Mouse (Mus musculus): ENCODE measurements around the gene Etnk1. TPM values are rescaled to one million over a fixed set of nuclear protein-coding genes. Genes with fewer than 3 reads are reported as not detected.

Etnk1 gene
- total and polyA plus RNA-seq, 2 experiments from 2014 or later: 24.8 to 116 TPM

- no peak for ATAC-seq
- Histone ChIP-seq H3K27ac (ENCODE audit: low read depth, low read length) (no peak overlapping the region), H3K27me3 (ENCODE audit: insufficient read depth, low read length) (no peaks in the 10 kb centered on the region), H3K4me3 (ENCODE audit: low read depth, low read length) (no peak overlapping the region), H3K4me2 (ENCODE audit: low read depth) (no peak overlapping the region), H3K4me1 (ENCODE audit: insufficient read depth) (no peaks in the 10 kb centered on the region), H3K9ac (no peak overlapping the region), H3K9me3 (ENCODE audit: low read length) (no peaks in the 10 kb centered on the region), H3K36me3 (ENCODE audit: insufficient read depth) (no peaks in the 10 kb centered on the region)
- no peak for TF ChIP-seq CTCF (IDR thresholded peaks at IDR 0.05; ENCODE audit: low read depth)
- 49% methylated on average over 11 of the region's 11 CpGs for WGBS
- DNase-seq: no peak
Observed at GRCm38 (mm10) chr6:143216221-143216620, 49.2 kb downstream of the Etnk1 start.

GRCm38 (mm10) chr6:143219347-143219746 is 52.3 kb downstream of the Etnk1 start:
- peak; percentile 91 for TF ChIP-seq CTCF (IDR thresholded peaks at IDR 0.05; ENCODE audit: low read depth)
- H3K9me3 ChIP-seq (ENCODE audit: low read length): no peaks in the 10 kb centered on the region
- no peak overlapping the region for H3K4me3 ChIP-seq (ENCODE audit: low read depth, low read length)
- ATAC-seq (peak; percentile 64; the same call in 1 of the 2 replicates), DNase-seq (peak; percentile 89)
- H3K27ac ChIP-seq (ENCODE audit: low read depth, low read length): no peak overlapping the region
- H3K9ac ChIP-seq: no peak overlapping the region
- no peaks in the 10 kb centered on the region for H3K27me3 ChIP-seq (ENCODE audit: insufficient read depth, low read length)
- H3K4me1 ChIP-seq (ENCODE audit: insufficient read depth): no peaks in the 10 kb centered on the region
- H3K36me3 ChIP-seq (ENCODE audit: insufficient read depth): no peaks in the 10 kb centered on the region
- H3K4me2 ChIP-seq (ENCODE audit: low read depth): no peak overlapping the region
- WGBS: 4% methylated on average over 5 of the region's 5 CpGs

- no peaks in the 10 kb centered on the region for H3K4me1 ChIP-seq (ENCODE audit: insufficient read depth)
- H3K9ac ChIP-seq: no peak overlapping the region
- DNase-seq: no peak
- no peak overlapping the region for H3K27ac ChIP-seq (ENCODE audit: low read depth, low read length)
- 89% methylated on average over 8 of the region's 8 CpGs for WGBS
- ATAC-seq: no peak
- no peaks in the 10 kb centered on the region for H3K27me3 ChIP-seq (ENCODE audit: insufficient read depth, low read length)
- no peaks in the 10 kb centered on the region for H3K9me3 ChIP-seq (ENCODE audit: low read length)
- H3K4me3 ChIP-seq (ENCODE audit: low read depth, low read length): no peak overlapping the region
- no peaks in the 10 kb centered on the region for H3K36me3 ChIP-seq (ENCODE audit: insufficient read depth)
- no peak overlapping the region for H3K4me2 ChIP-seq (ENCODE audit: low read depth)
- no peak for TF ChIP-seq CTCF (IDR thresholded peaks at IDR 0.05; ENCODE audit: low read depth)
Observed at GRCm38 (mm10) chr6:143221245-143221644, 54.2 kb downstream of the Etnk1 start.

DNA sequence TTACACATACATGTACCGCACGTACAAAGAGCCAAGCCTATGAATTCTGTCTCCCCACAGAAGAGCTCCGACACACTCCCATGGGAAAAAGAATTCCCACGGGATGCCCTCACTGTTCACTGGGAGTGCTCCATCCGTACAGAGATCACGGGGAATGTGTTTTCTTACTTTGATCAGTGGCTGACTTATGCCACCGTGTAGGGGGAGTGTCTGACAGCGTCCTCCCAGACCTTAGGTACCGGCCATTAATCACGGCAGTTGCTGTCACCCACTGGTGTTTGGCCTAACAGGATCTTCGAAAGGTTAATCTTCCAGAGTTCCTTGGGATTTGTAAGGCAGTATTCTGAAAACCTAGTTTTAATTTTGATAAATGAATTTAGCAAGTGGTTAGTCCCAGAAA is 57.0 kb downstream of the Etnk1 start:
- H3K36me3 ChIP-seq (ENCODE audit: insufficient read depth): no peaks in the 10 kb centered on the region
- H3K9ac ChIP-seq: no peak overlapping the region
- no peak overlapping the region for H3K4me2 ChIP-seq (ENCODE audit: low read depth)
- no peak overlapping the region for H3K4me3 ChIP-seq (ENCODE audit: low read depth, low read length)
- no peaks in the 10 kb centered on the region for H3K9me3 ChIP-seq (ENCODE audit: low read length)
- 87% methylated on average over 11 of the region's 11 CpGs for WGBS
- H3K27ac ChIP-seq (ENCODE audit: low read depth, low read length): no peak overlapping the region
- H3K4me1 ChIP-seq (ENCODE audit: insufficient read depth): no peaks in the 10 kb centered on the region
- no peak for DNase-seq
- ATAC-seq: no peak
- TF ChIP-seq CTCF (IDR thresholded peaks at IDR 0.05; ENCODE audit: low read depth): no peak
- no peaks in the 10 kb centered on the region for H3K27me3 ChIP-seq (ENCODE audit: insufficient read depth, low read length)

DNA sequence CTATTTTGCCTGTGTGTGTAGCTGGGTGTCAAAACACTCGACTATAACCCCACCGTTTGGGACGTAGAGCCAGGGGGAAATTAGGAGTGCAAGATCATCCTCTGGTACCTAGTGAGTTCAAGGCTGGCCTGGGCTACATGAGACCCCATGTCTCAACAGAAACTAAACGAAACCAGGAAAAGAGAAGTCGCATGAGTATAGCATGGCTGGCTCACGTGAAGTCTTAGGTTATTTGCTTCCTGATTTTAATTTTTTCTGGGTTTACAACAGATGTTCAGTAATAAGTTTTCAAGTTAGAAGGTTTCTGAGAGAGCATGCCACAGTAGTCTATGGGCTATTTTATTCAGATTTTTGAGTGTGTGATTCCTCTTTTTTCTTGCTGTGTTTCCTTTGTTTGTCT is 57.9 kb downstream of the Etnk1 start:
- H3K9ac ChIP-seq: no peak overlapping the region
- H3K4me3 ChIP-seq (ENCODE audit: low read depth, low read length): no peak overlapping the region
- no peaks in the 10 kb centered on the region for H3K4me1 ChIP-seq (ENCODE audit: insufficient read depth)
- TF ChIP-seq CTCF (IDR thresholded peaks at IDR 0.05; ENCODE audit: low read depth): no peak
- no peaks in the 10 kb centered on the region for H3K36me3 ChIP-seq (ENCODE audit: insufficient read depth)
- WGBS: 75% methylated on average over 6 of the region's 6 CpGs
- DNase-seq: no peak
- H3K9me3 ChIP-seq (ENCODE audit: low read length): no peaks in the 10 kb centered on the region
- no peak overlapping the region for H3K27ac ChIP-seq (ENCODE audit: low read depth, low read length)
- no peak for ATAC-seq
- no peak overlapping the region for H3K4me2 ChIP-seq (ENCODE audit: low read depth)
- no peaks in the 10 kb centered on the region for H3K27me3 ChIP-seq (ENCODE audit: insufficient read depth, low read length)

DNA sequence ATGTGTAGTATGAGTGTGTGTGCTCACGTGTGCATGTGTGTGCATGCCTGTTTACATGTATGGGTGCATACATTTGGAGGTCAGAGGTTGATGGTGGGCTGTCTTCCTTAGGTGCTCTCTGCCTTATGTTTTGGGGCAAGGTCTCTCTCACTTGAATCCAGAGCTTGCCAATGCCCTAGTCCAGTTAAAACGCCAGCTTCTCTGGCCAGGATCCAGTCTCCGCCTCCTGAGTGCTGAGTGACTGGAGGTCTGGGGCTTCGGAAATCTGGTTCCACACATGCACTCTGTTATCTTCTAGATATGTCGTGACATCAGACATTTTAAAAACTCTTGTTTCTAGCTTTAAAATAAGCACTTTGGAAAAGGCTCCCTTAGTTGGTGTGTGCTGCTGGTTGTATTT is 61.7 kb downstream of the Etnk1 start:
- Histone ChIP-seq H3K9me3 (ENCODE audit: low read length) (no peaks in the 10 kb centered on the region), H3K36me3 (ENCODE audit: insufficient read depth) (no peaks in the 10 kb centered on the region), H3K27ac (ENCODE audit: low read depth, low read length) (no peak overlapping the region), H3K4me1 (ENCODE audit: insufficient read depth) (no peaks in the 10 kb centered on the region), H3K9ac (no peak overlapping the region), H3K4me3 (ENCODE audit: low read depth, low read length) (no peak overlapping the region), H3K4me2 (ENCODE audit: low read depth) (no peak overlapping the region), H3K27me3 (ENCODE audit: insufficient read depth, low read length) (no peaks in the 10 kb centered on the region)
- 80% methylated on average over 5 of the region's 5 CpGs for WGBS
- TF ChIP-seq CTCF (IDR thresholded peaks at IDR 0.05; ENCODE audit: low read depth): no peak
- DNase-seq: no peak
- no peak for ATAC-seq

- Histone ChIP-seq H3K4me1 (ENCODE audit: insufficient read depth) (no peaks in the 10 kb centered on the region), H3K27me3 (ENCODE audit: insufficient read depth, low read length) (no peaks in the 10 kb centered on the region), H3K9me3 (ENCODE audit: low read length) (no peaks in the 10 kb centered on the region), H3K9ac (no peak overlapping the region), H3K4me3 (ENCODE audit: low read depth, low read length) (no peak overlapping the region), H3K36me3 (ENCODE audit: insufficient read depth) (no peaks in the 10 kb centered on the region), H3K27ac (ENCODE audit: low read depth, low read length) (no peak overlapping the region), H3K4me2 (ENCODE audit: low read depth) (no peak overlapping the region)
- no peak for TF ChIP-seq CTCF (IDR thresholded peaks at IDR 0.05; ENCODE audit: low read depth)
- ATAC-seq (no peak), DNase-seq (no peak)
- WGBS: 82% methylated on average over 8 of the region's 8 CpGs
Observed at GRCm38 (mm10) chr6:143229906-143230305, 62.9 kb downstream of the Etnk1 start.

GRCm38 (mm10) chr6:143230888-143231287 is 63.9 kb downstream of the Etnk1 start:
- DNase-seq (no peak), ATAC-seq (no peak)
- no peak for TF ChIP-seq CTCF (IDR thresholded peaks at IDR 0.05; ENCODE audit: low read depth)

More at GRCm38 (mm10) chr6:143230888-143231287, 63.9 kb downstream of the Etnk1 start:
- 63% methylated on average over 2 of the region's 2 CpGs for WGBS
- Histone ChIP-seq H3K27ac (ENCODE audit: low read depth, low read length) (no peak overlapping the region), H3K4me3 (ENCODE audit: low read depth, low read length) (no peak overlapping the region), H3K4me1 (ENCODE audit: insufficient read depth) (no peaks in the 10 kb centered on the region), H3K4me2 (ENCODE audit: low read depth) (no peak overlapping the region), H3K9me3 (ENCODE audit: low read length) (no peaks in the 10 kb centered on the region), H3K9ac (no peak overlapping the region), H3K27me3 (ENCODE audit: insufficient read depth, low read length) (no peaks in the 10 kb centered on the region), H3K36me3 (ENCODE audit: insufficient read depth) (no peaks in the 10 kb centered on the region)

Measured in forebrain, postnatal 0 days (tissue).